Mouse (Mus musculus): Measurements from ENCODE around the gene Nt5c2.

DNA sequence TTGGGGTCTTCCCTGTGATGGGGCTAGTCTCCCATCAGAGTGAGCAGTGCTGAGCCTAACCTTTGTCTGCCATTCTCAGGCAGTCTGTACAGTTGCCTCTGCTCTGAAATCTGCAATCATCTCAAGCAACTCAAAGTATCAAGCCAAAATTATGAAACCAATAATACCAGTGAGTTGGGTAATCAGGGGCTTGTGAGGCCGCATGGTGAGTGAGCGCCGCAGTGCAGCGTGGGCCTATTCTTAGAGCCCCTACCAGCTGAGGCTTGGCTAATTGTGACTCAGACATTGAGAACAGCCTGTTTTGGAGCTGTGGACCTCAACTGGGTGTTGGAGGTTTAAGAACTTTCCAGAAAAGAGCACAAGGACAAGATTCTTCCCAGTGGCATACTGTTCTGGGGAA, 143.9 kb downstream of the Nt5c2 start:
- TF ChIP-seq CTCF (IDR thresholded peaks at IDR 0.05; ENCODE audit: low read depth, low read length) (no peak), GATA1 (IDR thresholded peaks at IDR 0.05; ENCODE audit: borderline replicate concordance, low read length) (no peak)
